Mouse (Mus musculus): ENCODE measurements around the gene Gpr142.

DNA sequence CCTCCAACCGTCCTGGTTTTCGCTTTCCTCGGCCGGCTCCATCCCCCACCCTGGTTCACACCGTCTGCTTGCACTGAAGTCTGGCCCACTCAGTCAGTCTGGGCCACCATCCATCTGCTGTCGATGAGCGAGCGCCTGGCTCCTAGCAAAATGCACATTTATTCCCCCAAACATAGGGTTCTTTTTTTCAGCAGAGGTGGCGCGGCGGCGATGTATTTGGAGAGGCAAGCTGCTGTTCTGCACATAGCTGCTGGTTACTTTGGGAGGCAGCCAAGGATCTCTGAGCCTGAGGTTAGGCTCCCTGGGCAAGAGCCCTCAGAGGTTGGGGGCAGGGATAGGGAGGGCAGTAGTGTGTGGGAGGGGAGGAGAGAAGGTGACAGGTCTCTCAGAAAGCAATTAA lies 24.0 kb downstream of the Gpr142 start:
- no peak for TF ChIP-seq HCFC1 (IDR thresholded peaks at IDR 0.05; ENCODE audit: borderline replicate concordance, insufficient read depth, low read length)
- no peak for TF ChIP-seq ZC3H11A (IDR thresholded peaks at IDR 0.05; ENCODE audit: borderline replicate concordance, low read depth, low read length)

All from ES-E14 (cell line).